Mouse (Mus musculus): ENCODE data around the gene Hoxc8.

- TF ChIP-seq CTCF (IDR thresholded peaks at IDR 0.05; ENCODE audit: control insufficient read depth, insufficient read depth, low read length) (no peak), POLR2A (IDR thresholded peaks at IDR 0.05; ENCODE audit: borderline replicate concordance, control insufficient read depth, low read depth, low read length) (no peak)
Observed at GRCm38 (mm10) chr15:103002156-103002555, 11.7 kb downstream of the Hoxc8 start.

Measured in bone marrow, adult 2 months (tissue).